Comparison of ENCODE assay signal across 11 mouse cellular contexts in genomic region chr13:109448121-109448520, GRCm38 (mm10).
"Had no signal": no experiment of that assay in that cellular context is flagged by ENCODE, and none has a peak within 500 bp of the region (broad histone marks: within the 10 kb centered on the region; RNA-seq: fewer than 3 reads in every experiment).

No protein-coding gene starts in this region.

- H3K27ac ChIP-seq: layer of hippocampus, adult 2 months; limb, embryonic 12.5 days; liver, embryonic 14.5 days; midbrain, embryonic 15.5 days; neural tube, embryonic 12.5 days had no signal

- H3K4me3 ChIP-seq: layer of hippocampus, adult 2 months; limb, embryonic 12.5 days; midbrain, embryonic 15.5 days; neural tube, embryonic 12.5 days had no signal

- DNase-seq: liver; lung, adult 2 months; lung, postnatal 36 days; spleen, adult 18-20 months; thymus, adult 18-20 months; thymus, postnatal 14 days had no signal
